Mouse (Mus musculus) retina, postnatal 1 day (tissue): ENCODE data around the gene Timm17b.

ENCODE experiments used
- DNase-seq: peaks from one replicate; pipeline ENCODE4 v3.0.0-alpha.2; 2012

Timm17b gene

GRCm38 (mm10) chrX:7922032-7922431 lies 22.9 kb downstream of the Timm17b start:
- peak; percentile 56 for DNase-seq

GRCm38 (mm10) chrX:7926266-7926665 lies 27.1 kb downstream of the Timm17b start:
- no peak for DNase-seq

GRCm38 (mm10) chrX:7927116-7927515 lies 28.0 kb downstream of the Timm17b start:
- DNase-seq: no peak

GRCm38 (mm10) chrX:7928270-7928790 lies 29.2 kb downstream of the Timm17b start, which contains the start of gene Eras:
Eras (minus strand) TSS chrX:7928607.
- DNase-seq: no peak

- no peak for DNase-seq
Measured at GRCm38 (mm10) chrX:7936874-7937273, 37.7 kb downstream of the Timm17b start.

- no peak for DNase-seq
Measured at GRCm38 (mm10) chrX:7937667-7938066, 38.5 kb downstream of the Timm17b start.

GRCm38 (mm10) chrX:7945618-7946017 lies 46.5 kb downstream of the Timm17b start:
- DNase-seq: no peak

GRCm38 (mm10) chrX:7947108-7947899 lies 48.1 kb downstream of the Timm17b start, which contains the start of gene Hdac6:
Hdac6 (minus strand) TSS chrX:7947889.
- DNase-seq: no peak

GRCm38 (mm10) chrX:7947900-7948492 lies 48.8 kb downstream of the Timm17b start:
- DNase-seq: peak; percentile 98

GRCm38 (mm10) chrX:7950091-7950490 lies 50.9 kb downstream of the Timm17b start:
- no peak for DNase-seq
